Mouse (Mus musculus) midbrain, postnatal 0 days (tissue): ENCODE results near the gene Kptn. TPM values are rescaled to one million over a fixed set of nuclear protein-coding genes. Genes with fewer than 3 reads are reported as not detected.

Source experiments
- ATAC-seq: fragments of 200-750 bp; cut with Nextera tagmentation; 2 replicates; pipeline ENCODE4 v1.8.0; 2017; ENCODE audit warnings: moderate number of reproducible peaks, mild to moderate bottlenecking, moderate TSS enrichment, moderate library complexity; ENCODE audit not compliant: low FRiP score
- DNase-seq: peaks from one replicate; pipeline ENCODE4 v3.0.0-alpha.2; 2015; ENCODE audit warnings: low spot score
- H3K27ac ChIP-seq: fragments of 300-500 bp; sonication (generic); 2 replicates; pipeline ENCODE4 v1.5.1; 2014; ENCODE audit warnings: low read depth, mild to moderate bottlenecking, low read length, mixed read lengths
- H3K27me3 ChIP-seq: fragments of 300-500 bp; sonication (generic); 2 replicates; pipeline ENCODE4 v1.6.1; 2014; ENCODE audit warnings: low read length, control low read depth, mixed read lengths; ENCODE audit not compliant: insufficient read depth
- H3K36me3 ChIP-seq: fragments of 300-500 bp; sonication (generic); 2 replicates; pipeline ENCODE4 v1.6.1; 2014; ENCODE audit warnings: low read length, control low read depth, mixed read lengths; ENCODE audit not compliant: insufficient read depth
- H3K4me1 ChIP-seq: fragments of 300-500 bp; sonication (generic); 2 replicates; pipeline ENCODE4 v1.6.1; 2014; ENCODE audit warnings: mild to moderate bottlenecking, control low read depth, antibody characterized with exemption, low read length, mixed read lengths; ENCODE audit not compliant: insufficient read depth
- H3K4me2 ChIP-seq: fragments of 300-500 bp; sonication (generic); 2 replicates; pipeline ENCODE4 v1.6.1; 2014; ENCODE audit warnings: low read depth, mild to moderate bottlenecking, low read length, mixed read lengths; ENCODE audit not compliant: poor library complexity, severe bottlenecking
- H3K4me3 ChIP-seq: fragments of 300-500 bp; sonication (generic); 2 replicates; pipeline ENCODE4 v1.5.1; 2014; ENCODE audit warnings: low read depth, mild to moderate bottlenecking, low read length, moderate library complexity
- H3K9ac ChIP-seq: fragments of 300-500 bp; sonication (generic); replicated peaks from 2 replicates; pipeline ENCODE4 v1.6.1; 2014; ENCODE audit warnings: mild to moderate bottlenecking, low read length, moderate library complexity, mixed read lengths; ENCODE audit not compliant: poor library complexity, severe bottlenecking
- H3K9me3 ChIP-seq: fragments of 300-500 bp; sonication (generic); 2 replicates; pipeline ENCODE4 v1.6.1; 2016; ENCODE audit warnings: low read length, control low read depth
- CTCF ChIP-seq: IDR thresholded peaks from 2 replicates; pipeline ENCODE4 v1.5.1; 2016; ENCODE audit warnings: antibody characterized with exemption, mild to moderate bottlenecking
- WGBS: fragments of 180-500 bp; shearing (Covaris S2); extraction: QIAGEN DNeasy Blood & Tissue Kit; methylation state at CpG from one replicate; pipeline ENCODE4 v1.1.7; 2014; 5-methylcytosine and 5-hydroxymethylcytosine counted together
- polyA plus RNA-seq: library from polyadenylated mRNA; unstranded; fragments of >200 nt; fragmentation: Nextera tagmentation; extraction: Ambion mirVana; gene quantifications from 2 replicates; pipeline ENCODE4 v1.2.1, GENCODE M21; 2015
- total RNA-seq: library from RNA; depleted of rRNA; stranded (reverse); fragments of >200 nt; gene quantifications from 2 replicates; pipeline ENCODE4 v1.2.3, GENCODE M21; 2014

Kptn gene
- total and polyA plus RNA-seq, 2 experiments from 2014 or later: 35.9 to 44.1 TPM

- WGBS: 79% methylated on average over 6 of the region's 6 CpGs
- Histone ChIP-seq H3K27ac (no peak overlapping the region), H3K36me3 (peaks cover 25% of the 10 kb centered on the region), H3K4me1 (peaks cover 14% of the 10 kb centered on the region), H3K9me3 (no peaks in the 10 kb centered on the region), H3K9ac (no peak overlapping the region), H3K4me3 (no peak overlapping the region), H3K27me3 (no peaks in the 10 kb centered on the region), H3K4me2 (no peak overlapping the region; the same call in 1 of the 2 replicates)
- TF ChIP-seq CTCF: no peak
- DNase-seq: peak; percentile 38
- ATAC-seq: no peak
Measured at GRCm38 (mm10) chr7:16128344-16128743, 8.6 kb downstream of the Kptn start.

DNA sequence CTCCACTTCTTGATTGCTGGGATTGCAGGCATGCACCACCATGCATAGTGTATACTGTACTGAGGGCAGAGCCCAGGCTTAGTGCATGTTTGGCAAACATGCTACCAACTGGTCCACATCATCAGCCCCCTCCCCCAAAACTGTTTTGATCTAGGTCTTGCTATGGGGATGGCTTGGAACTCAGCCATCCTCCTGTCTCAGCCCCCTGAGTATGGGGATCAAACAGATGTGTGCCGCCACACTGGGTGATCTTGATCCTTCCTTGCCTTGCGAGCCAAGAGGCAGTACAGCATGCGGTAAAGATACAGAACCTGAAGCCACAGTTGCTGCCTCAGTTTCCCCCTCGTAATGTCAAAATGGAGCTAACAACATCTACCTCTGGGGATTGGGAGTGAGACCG is 9.2 kb downstream of the Kptn start:
- H3K9ac ChIP-seq: peak overlapping the region; percentile 72
- H3K27me3 ChIP-seq: no peaks in the 10 kb centered on the region
- no peak for ATAC-seq
- peak overlapping the region; percentile 74; the same call in 1 of the 2 replicates for H3K27ac ChIP-seq
- peaks cover 14% of the 10 kb centered on the region for H3K4me1 ChIP-seq
- H3K36me3 ChIP-seq: peaks cover 22% of the 10 kb centered on the region
- peak overlapping the region; percentile 80 for H3K4me2 ChIP-seq
- peak overlapping the region; percentile 60 for H3K4me3 ChIP-seq
- H3K9me3 ChIP-seq: no peaks in the 10 kb centered on the region
- no peak for DNase-seq
- 63% methylated on average over 5 of the region's 5 CpGs for WGBS
- TF ChIP-seq CTCF: no peak

GRCm38 (mm10) chr7:16129421-16129845 is 9.7 kb downstream of the Kptn start, which contains the start of gene Slc8a2:
Gene Slc8a2, plus strand, starts transcription at chr7:16129826.
- peak; percentile 85 for ATAC-seq
- Histone ChIP-seq H3K9ac (peak within 1 kb of the TSS; percentile 72), H3K4me3 (peak within 1 kb of the TSS; percentile 60), H3K27ac (peak within 1 kb of the TSS; percentile 74), H3K27me3 (no peaks in the 10 kb centered on the region), H3K9me3 (no peaks in the 10 kb centered on the region), H3K4me1 (peaks cover 14% of the 10 kb centered on the region), H3K36me3 (peaks cover 20% of the 10 kb centered on the region), H3K4me2 (peak within 1 kb of the TSS; percentile 80)
- WGBS: 0% methylated on average over 12 of the region's 12 CpGs
- 0 out of 2 replicates have a peak, but pooled peaks have one; percentile 11 for TF ChIP-seq CTCF
- DNase-seq: peak; percentile 92

DNA sequence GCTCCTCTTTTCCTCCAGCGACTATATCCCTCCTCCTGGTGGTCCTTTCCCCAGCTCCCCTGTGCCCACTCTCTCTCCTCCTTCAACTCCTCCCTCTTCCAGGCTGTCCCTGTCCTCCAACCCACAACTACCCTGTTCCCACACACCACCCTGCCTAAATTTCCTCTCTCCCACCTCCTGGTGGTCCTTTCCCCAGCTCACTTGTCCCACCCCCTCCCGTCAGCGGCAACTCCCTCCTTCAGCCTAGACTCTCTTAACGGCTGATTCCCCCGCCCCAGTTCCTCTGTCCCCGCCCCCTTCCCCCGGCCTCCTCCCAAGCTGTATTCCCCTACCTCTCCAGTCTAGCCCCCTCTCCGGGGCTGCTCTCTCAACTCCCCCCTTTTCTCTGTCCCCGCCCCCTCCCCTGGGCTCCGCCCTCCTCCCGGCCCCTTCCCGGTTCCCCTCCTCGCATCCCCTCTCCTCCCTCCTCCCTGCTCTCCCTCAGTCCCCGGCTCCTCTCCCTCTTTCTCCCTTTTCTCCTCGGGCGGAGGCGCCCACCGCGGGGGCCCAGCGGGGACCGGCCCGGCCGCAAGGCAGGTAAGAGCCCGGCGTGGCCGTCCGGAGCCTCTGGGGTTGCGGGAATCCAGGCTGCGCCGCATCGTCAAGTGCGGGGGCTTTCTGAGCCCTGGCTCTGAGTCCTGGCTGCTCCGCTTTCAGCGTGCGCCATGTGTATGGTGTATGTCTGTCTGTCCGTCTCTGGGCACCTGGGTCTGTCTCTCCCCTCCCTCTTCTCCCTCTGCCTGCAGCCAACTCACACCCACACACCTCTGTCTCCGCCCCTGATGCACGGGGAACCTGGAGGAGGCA is 10.4 kb downstream of the Kptn start:
- H3K4me1 ChIP-seq: peaks cover 14% of the 10 kb centered on the region
- peak; percentile 87 for DNase-seq
- under 1% methylated on average over 28 of the region's 38 CpGs for WGBS
- peak overlapping the region; percentile 80 for H3K4me2 ChIP-seq
- H3K9me3 ChIP-seq: no peaks in the 10 kb centered on the region
- H3K9ac ChIP-seq: peak overlapping the region; percentile 72
- peak overlapping the region; percentile 60 for H3K4me3 ChIP-seq
- peak; percentile 81 for ATAC-seq
- TF ChIP-seq CTCF: no peak; the same call in 1 of the 2 replicates
- H3K36me3 ChIP-seq: peaks cover 16% of the 10 kb centered on the region
- peak overlapping the region; percentile 74 for H3K27ac ChIP-seq
- no peaks in the 10 kb centered on the region for H3K27me3 ChIP-seq

- peaks cover 14% of the 10 kb centered on the region for H3K36me3 ChIP-seq
- H3K4me2 ChIP-seq: peak overlapping the region; percentile 80
- H3K4me1 ChIP-seq: peaks cover 14% of the 10 kb centered on the region
- H3K9ac ChIP-seq: peak overlapping the region; percentile 72; the same call in 1 of the 2 replicates
- H3K27ac ChIP-seq: peak overlapping the region; percentile 74
- TF ChIP-seq CTCF: no peak
- H3K9me3 ChIP-seq: no peaks in the 10 kb centered on the region
- H3K4me3 ChIP-seq: peak overlapping the region; percentile 60
- ATAC-seq (no peak), DNase-seq (no peak)
- 32% methylated on average over 13 of the region's 13 CpGs for WGBS
- no peaks in the 10 kb centered on the region for H3K27me3 ChIP-seq
Measured at GRCm38 (mm10) chr7:16130956-16131634, 11.4 kb downstream of the Kptn start.
